Mouse (Mus musculus): Measurements from ENCODE around the gene Siae. TPM values are rescaled to one million over a fixed set of nuclear protein-coding genes. Genes with fewer than 3 reads are reported as not detected.

The Siae gene
- polyA plus RNA-seq, 1 experiment from 2014 or later = 14.9 TPM

DNA sequence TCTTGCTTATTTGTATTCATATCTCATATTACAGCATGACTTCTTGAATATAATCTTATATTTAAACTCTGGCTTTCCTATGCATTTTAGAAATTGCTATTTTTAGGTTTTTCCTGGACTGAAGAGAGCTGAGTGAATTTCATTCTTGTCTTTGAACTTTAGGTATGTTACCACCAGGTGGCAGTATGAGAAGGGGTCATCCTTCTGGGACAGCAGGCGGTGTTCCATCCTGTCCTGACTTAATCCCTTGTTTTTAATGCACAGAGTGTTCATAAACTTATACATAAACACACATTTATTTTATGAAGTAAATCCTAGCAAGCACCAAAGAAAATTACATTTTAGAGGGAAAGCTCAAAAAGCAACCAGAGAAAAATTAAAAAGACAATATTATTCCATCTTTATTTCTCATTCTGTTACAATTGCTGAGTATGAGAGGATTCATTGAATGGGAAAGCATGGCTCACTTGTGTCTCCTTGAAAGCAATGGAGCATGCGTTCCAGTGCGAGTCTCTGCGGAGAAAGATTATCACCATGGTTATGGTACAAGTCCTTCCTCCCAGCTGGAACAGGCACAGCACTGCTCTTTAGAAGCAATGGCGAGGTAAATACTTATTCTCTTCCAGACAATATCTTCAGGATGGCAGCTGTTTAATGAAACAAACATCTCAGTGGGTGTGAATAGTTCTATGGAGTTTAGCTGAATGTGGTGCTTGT lies 134.6 kb downstream of the Siae start:
- H3K4me3 ChIP-seq (ENCODE audit: low read length) = no peak overlapping the region
- WGBS = 57% methylated on average over 5 of the region's 5 CpGs
- no peaks in the 10 kb centered on the region for H3K36me3 ChIP-seq (ENCODE audit: control insufficient read depth, insufficient read depth, low read length)
- no peak for ATAC-seq (ENCODE audit: low read depth)
- H3K9ac ChIP-seq (ENCODE audit: low read length) = no peak overlapping the region
- H3K27me3 ChIP-seq (ENCODE audit: control insufficient read depth, insufficient read depth, low read depth, low read length) = no peaks in the 10 kb centered on the region
- H3K4me2 ChIP-seq (ENCODE audit: low read depth, low read length) = no peak overlapping the region
- no peaks in the 10 kb centered on the region for H3K9me3 ChIP-seq (ENCODE audit: control insufficient read depth, low read length)
- H3K4me1 ChIP-seq (replicated peaks; ENCODE audit: control insufficient read depth, insufficient read depth, low read length) = no peaks in the 10 kb centered on the region
- H3K27ac ChIP-seq (ENCODE audit: low read length) = no peak overlapping the region

Other genes with a start within 250 kb of the Siae start
- 7.6 TPM in 2 replicates for gene Ccdc15, start 207.3 kb upstream of the Siae start, polyA plus RNA-seq (2015; fragmentation: Nextera tagmentation; extraction: Ambion mirVana)
- 0.35 and 0.40 TPM in 2 replicates for gene Hepacam, start 188.3 kb upstream of the Siae start, polyA plus RNA-seq (2015; fragmentation: Nextera tagmentation; extraction: Ambion mirVana)
- 24.7 and 29.8 TPM in 2 replicates for gene Robo4, start 153.8 kb upstream of the Siae start, polyA plus RNA-seq (2015; fragmentation: Nextera tagmentation; extraction: Ambion mirVana)
- gene Robo3, start 122.5 kb upstream of the Siae start, polyA plus RNA-seq (2015; fragmentation: Nextera tagmentation; extraction: Ambion mirVana) = 0.15 and 0.19 TPM in 2 replicates
- 22.0 and 25.0 TPM in 2 replicates for gene Msantd2, start 66.4 kb upstream of the Siae start, polyA plus RNA-seq (2015; fragmentation: Nextera tagmentation; extraction: Ambion mirVana)
- 184 and 194 TPM in 2 replicates for gene Esam, start 27.6 kb upstream of the Siae start, polyA plus RNA-seq (2015; fragmentation: Nextera tagmentation; extraction: Ambion mirVana)
- gene Vsig2, start 16.4 kb upstream of the Siae start, polyA plus RNA-seq (2015; fragmentation: Nextera tagmentation; extraction: Ambion mirVana) = 40.2 and 46.8 TPM in 2 replicates
- gene Nrgn, start 2.8 kb upstream of the Siae start, polyA plus RNA-seq (2015; fragmentation: Nextera tagmentation; extraction: Ambion mirVana) = 4.7 and 9.0 TPM in 2 replicates
- 11.8 and 13.8 TPM in 2 replicates for gene Spa17, start 58.0 kb downstream of the Siae start, polyA plus RNA-seq (2015; fragmentation: Nextera tagmentation; extraction: Ambion mirVana)
- gene Tbrg1, start 101.6 kb downstream of the Siae start, polyA plus RNA-seq (2015; fragmentation: Nextera tagmentation; extraction: Ambion mirVana) = 134 and 139 TPM in 2 replicates
- 1.0 TPM in 1 of 2 replicates, not detected in the other for gene Panx3, start 113.5 kb downstream of the Siae start, polyA plus RNA-seq (2015; fragmentation: Nextera tagmentation; extraction: Ambion mirVana)
- gene Olfr160, start 160.6 kb downstream of the Siae start, polyA plus RNA-seq (2015; fragmentation: Nextera tagmentation; extraction: Ambion mirVana) = not detected in 2 replicates
- gene Olfr874, start 189.4 kb downstream of the Siae start, polyA plus RNA-seq (2015; fragmentation: Nextera tagmentation; extraction: Ambion mirVana) = not detected in 2 replicates
- gene Olfr875, start 216.2 kb downstream of the Siae start, polyA plus RNA-seq (2015; fragmentation: Nextera tagmentation; extraction: Ambion mirVana) = not detected in 2 replicates
- gene Olfr876, start 247.3 kb downstream of the Siae start, polyA plus RNA-seq (2015; fragmentation: Nextera tagmentation; extraction: Ambion mirVana) = not detected in 2 replicates